Mouse (Mus musculus): ENCODE measurements at regions not wholly inside any gene's neighbourhood (a gene's known extent, or its start where the extent isn't known, plus 50 kb on each side); places are given as distances from the start of the nearest gene placed in this dataset.

GRCm38 (mm10) chr1:193735949-193736518 lies 365.9 kb upstream of the Camk1g start:
- TF ChIP-seq CTCF (IDR thresholded peaks at IDR 0.05; ENCODE audit: extremely low read depth, insufficient read depth, insufficient read length, insufficient replicate concordance) (no peak), POLR2A (IDR thresholded peaks at IDR 0.05; ENCODE audit: low read depth, low read length) (no peak)
